Mouse (Mus musculus): ENCODE results near the gene Dgkz. TPM values are rescaled to one million over a fixed set of nuclear protein-coding genes. Genes with fewer than 3 reads are reported as not detected.

Dgkz gene
- polyA plus RNA-seq, 1 experiment from 2014 or later: 39.1 TPM

- Histone ChIP-seq H3K27ac (0 out of 2 replicates have a peak overlapping the region, but pooled peaks have one; percentile 56), H3K9me3 (no peaks in the 10 kb centered on the region), H3K27me3 (ENCODE audit: poor library complexity, severe bottlenecking) (no peaks in the 10 kb centered on the region), H3K36me3 (replicated peaks) (peaks cover 79% of the 10 kb centered on the region), H3K4me1 (peaks cover 58% of the 10 kb centered on the region), H3K4me3 (no peak overlapping the region)
- no peak for DNase-seq (ENCODE audit: extremely low spot score, low spot score)
- WGBS: 90% methylated on average over 7 of the region's 7 CpGs
These were observed 39.5 kb downstream of the Dgkz start for GRCm38 (mm10) chr2:91936154-91936553.

- no peak for DNase-seq (ENCODE audit: extremely low spot score, low spot score)
- peaks cover 64% of the 10 kb centered on the region for H3K4me1 ChIP-seq
- H3K4me3 ChIP-seq: no peak overlapping the region; the same call in 1 of the 2 replicates
- no peaks in the 10 kb centered on the region for H3K9me3 ChIP-seq
- WGBS: 91% methylated on average over 9 of the region's 9 CpGs
- peak overlapping the region; percentile 53; the same call in 1 of the 2 replicates for H3K27ac ChIP-seq
- H3K27me3 ChIP-seq (ENCODE audit: poor library complexity, severe bottlenecking): no peaks in the 10 kb centered on the region
- peaks cover 69% of the 10 kb centered on the region for H3K36me3 ChIP-seq (replicated peaks)
These were observed 40.7 kb downstream of the Dgkz start for GRCm38 (mm10) chr2:91934826-91935525.

GRCm38 (mm10) chr2:91934016-91934415 lies 41.6 kb downstream of the Dgkz start:
- Histone ChIP-seq H3K4me1 (peaks cover 74% of the 10 kb centered on the region), H3K4me3 (peak overlapping the region; percentile 83; the same call in 1 of the 2 replicates), H3K9me3 (no peaks in the 10 kb centered on the region), H3K27me3 (ENCODE audit: poor library complexity, severe bottlenecking) (0 out of 2 replicates have a peak, but pooled peaks cover under 1% of the 10 kb centered on the region), H3K36me3 (replicated peaks) (peaks cover 69% of the 10 kb centered on the region), H3K27ac (peak overlapping the region; percentile 100)
- DNase-seq (ENCODE audit: extremely low spot score, low spot score): no peak
- WGBS: 73% methylated on average over 8 of the region's 8 CpGs

GRCm38 (mm10) chr2:91933471-91933870 lies 42.2 kb downstream of the Dgkz start:
- peak; percentile 49 for DNase-seq (ENCODE audit: extremely low spot score, low spot score)
- H3K36me3 ChIP-seq (replicated peaks): peaks cover 69% of the 10 kb centered on the region
- 12% methylated on average over 9 of the region's 9 CpGs for WGBS
- H3K9me3 ChIP-seq: no peaks in the 10 kb centered on the region
- H3K4me3 ChIP-seq: peak overlapping the region; percentile 83
- peaks cover 79% of the 10 kb centered on the region for H3K4me1 ChIP-seq
- peak overlapping the region; percentile 100 for H3K27ac ChIP-seq
- H3K27me3 ChIP-seq (ENCODE audit: poor library complexity, severe bottlenecking): peaks cover 6% of the 10 kb centered on the region; the same call in 1 of the 2 replicates

- peak overlapping the region; percentile 83 for H3K4me3 ChIP-seq
- H3K27ac ChIP-seq: peak overlapping the region; percentile 100
- H3K4me1 ChIP-seq: peaks cover 86% of the 10 kb centered on the region
- WGBS: 9% methylated on average over 6 of the region's 6 CpGs
- H3K9me3 ChIP-seq: no peaks in the 10 kb centered on the region
- H3K27me3 ChIP-seq (ENCODE audit: poor library complexity, severe bottlenecking): peaks cover 8% of the 10 kb centered on the region; the same call in 1 of the 2 replicates
- no peak for DNase-seq (ENCODE audit: extremely low spot score, low spot score)
- peaks cover 69% of the 10 kb centered on the region for H3K36me3 ChIP-seq (replicated peaks)
These were observed 42.8 kb downstream of the Dgkz start for GRCm38 (mm10) chr2:91932737-91933350.

- H3K9me3 ChIP-seq: no peaks in the 10 kb centered on the region
- H3K36me3 ChIP-seq (replicated peaks): peaks cover 69% of the 10 kb centered on the region
- under 1% methylated on average over 16 of the region's 16 CpGs for WGBS
- H3K27ac ChIP-seq: peak within 1 kb of the TSS; percentile 100
- H3K4me3 ChIP-seq: peak within 1 kb of the TSS; percentile 83
- DNase-seq (ENCODE audit: extremely low spot score, low spot score): peak; percentile 84
- H3K4me1 ChIP-seq: peaks cover 89% of the 10 kb centered on the region
- H3K27me3 ChIP-seq (ENCODE audit: poor library complexity, severe bottlenecking): peaks cover 11% of the 10 kb centered on the region; the same call in 1 of the 2 replicates
These were observed 43.4 kb downstream of the Dgkz start, which contains the start of gene Mdk for GRCm38 (mm10) chr2:91932160-91932711. TSS of gene Mdk (minus strand) at chr2:91932297.

GRCm38 (mm10) chr2:91931328-91932159 lies 44.1 kb downstream of the Dgkz start:
- peaks cover 13% of the 10 kb centered on the region; the same call in 1 of the 2 replicates for H3K27me3 ChIP-seq (ENCODE audit: poor library complexity, severe bottlenecking)
- peak; percentile 96 for DNase-seq (ENCODE audit: extremely low spot score, low spot score)
- H3K27ac ChIP-seq: peak overlapping the region; percentile 100
- peak overlapping the region; percentile 83 for H3K4me3 ChIP-seq
- no peaks in the 10 kb centered on the region for H3K9me3 ChIP-seq
- peaks cover 63% of the 10 kb centered on the region for H3K36me3 ChIP-seq (replicated peaks)
- WGBS: under 1% methylated on average over 50 of the region's 50 CpGs
- peaks cover 85% of the 10 kb centered on the region for H3K4me1 ChIP-seq

- no peaks in the 10 kb centered on the region for H3K9me3 ChIP-seq
- peaks cover 15% of the 10 kb centered on the region for H3K27me3 ChIP-seq (ENCODE audit: poor library complexity, severe bottlenecking)
- DNase-seq (ENCODE audit: extremely low spot score, low spot score): peak; percentile 62
- H3K27ac ChIP-seq: peak overlapping the region; percentile 100
- peaks cover 82% of the 10 kb centered on the region for H3K4me1 ChIP-seq
- H3K36me3 ChIP-seq (replicated peaks): peaks cover 55% of the 10 kb centered on the region
- peak overlapping the region; percentile 83 for H3K4me3 ChIP-seq
- WGBS: under 1% methylated on average over 23 of the region's 23 CpGs
These were observed 44.8 kb downstream of the Dgkz start for GRCm38 (mm10) chr2:91930761-91931291.

GRCm38 (mm10) chr2:91929936-91930335 lies 45.7 kb downstream of the Dgkz start:
- H3K36me3 ChIP-seq (replicated peaks): peaks cover 47% of the 10 kb centered on the region
- peaks cover 74% of the 10 kb centered on the region for H3K4me1 ChIP-seq
- DNase-seq (ENCODE audit: extremely low spot score, low spot score): peak; percentile 87
- no peaks in the 10 kb centered on the region for H3K9me3 ChIP-seq
- peak overlapping the region; percentile 83 for H3K4me3 ChIP-seq
- peak overlapping the region; percentile 100 for H3K27ac ChIP-seq
- WGBS: 6% methylated on average over 12 of the region's 12 CpGs
- peaks cover 24% of the 10 kb centered on the region for H3K27me3 ChIP-seq (ENCODE audit: poor library complexity, severe bottlenecking)

- peak overlapping the region; percentile 100; the same call in 1 of the 2 replicates for H3K27ac ChIP-seq
- WGBS: 55% methylated on average over 3 of the region's 3 CpGs
- peaks cover 42% of the 10 kb centered on the region for H3K36me3 ChIP-seq (replicated peaks)
- peak overlapping the region; percentile 83 for H3K4me3 ChIP-seq
- DNase-seq (ENCODE audit: extremely low spot score, low spot score): no peak
- H3K27me3 ChIP-seq (ENCODE audit: poor library complexity, severe bottlenecking): peaks cover 29% of the 10 kb centered on the region
- peaks cover 69% of the 10 kb centered on the region for H3K4me1 ChIP-seq
- H3K9me3 ChIP-seq: no peaks in the 10 kb centered on the region
These were observed 46.2 kb downstream of the Dgkz start for GRCm38 (mm10) chr2:91929455-91929854.

- DNase-seq (ENCODE audit: extremely low spot score, low spot score): peak; percentile 38
- WGBS: 76% methylated on average over 23 of the region's 23 CpGs
These were observed 46.9 kb downstream of the Dgkz start for GRCm38 (mm10) chr2:91928534-91929350.

More at GRCm38 (mm10) chr2:91928534-91929350, 46.9 kb downstream of the Dgkz start:
- Histone ChIP-seq H3K27me3 (ENCODE audit: poor library complexity, severe bottlenecking) (peaks cover 36% of the 10 kb centered on the region), H3K36me3 (replicated peaks) (peaks cover 35% of the 10 kb centered on the region), H3K27ac (0 out of 2 replicates have a peak overlapping the region, but pooled peaks have one; percentile 48), H3K4me1 (peaks cover 69% of the 10 kb centered on the region), H3K4me3 (peak overlapping the region; percentile 83; the same call in 1 of the 2 replicates), H3K9me3 (no peaks in the 10 kb centered on the region)

Data from forebrain, embryonic 10.5 days (tissue).